Mouse (Mus musculus): ENCODE results near the gene Ccdc80. TPM values are rescaled to one million over a fixed set of nuclear protein-coding genes. Genes with fewer than 3 reads are reported as not detected.

The Ccdc80 gene
- total RNA-seq, 1 experiment: 2.6 TPM

- TF ChIP-seq ZNF384 (IDR thresholded peaks at IDR 0.05; ENCODE audit: low read depth, low read length) (no peak), CHD2 (IDR thresholded peaks at IDR 0.05; ENCODE audit: low read depth, low read length) (no peak), MAFK (IDR thresholded peaks at IDR 0.05; ENCODE audit: insufficient read depth, low read depth, low read length) (no peak), ZC3H11A (IDR thresholded peaks at IDR 0.05; ENCODE audit: borderline replicate concordance, low read depth, low read length) (no peak), HCFC1 (IDR thresholded peaks at IDR 0.05; ENCODE audit: borderline replicate concordance, insufficient read depth, low read length) (no peak)
- Histone ChIP-seq H3K4me1 (ENCODE audit: control insufficient read depth in 2 of 2, insufficient read depth in 2 of 2, low read length in 2 of 2, poor library complexity in 1 of 2) (no peaks in the 10 kb centered on the region), H3K36me3 (ENCODE audit: control insufficient read depth, insufficient read depth, low read length, poor library complexity, severe bottlenecking) (no peaks in the 10 kb centered on the region), H3K9ac (ENCODE audit: insufficient read depth, low read depth, low read length, poor library complexity, severe bottlenecking) (no peak overlapping the region), H3K9me3 (ENCODE audit: control insufficient read depth, insufficient read depth, low read depth, low read length) (no peaks in the 10 kb centered on the region), H3K4me3 (ENCODE audit: insufficient read depth in 1 of 2, low read depth in 1 of 2, low read length in 2 of 2, poor library complexity in 1 of 2, severe bottlenecking in 1 of 2) (no peak overlapping the region), H3K27ac (ENCODE audit: insufficient read depth, low read depth, low read length, poor library complexity, severe bottlenecking) (no peak overlapping the region)
- in situ Hi-C loops (cut with MboI; ENCODE audit: low sequenced_read_pairs in 2 of 2, unreplicated experiment in 2 of 2): no loop called here
- no peak for DNase-seq (ENCODE audit: low read depth, low spot score)
Observed at GRCm38 (mm10) chr16:45124230-45125203, 31.3 kb downstream of the Ccdc80 start.

DNA sequence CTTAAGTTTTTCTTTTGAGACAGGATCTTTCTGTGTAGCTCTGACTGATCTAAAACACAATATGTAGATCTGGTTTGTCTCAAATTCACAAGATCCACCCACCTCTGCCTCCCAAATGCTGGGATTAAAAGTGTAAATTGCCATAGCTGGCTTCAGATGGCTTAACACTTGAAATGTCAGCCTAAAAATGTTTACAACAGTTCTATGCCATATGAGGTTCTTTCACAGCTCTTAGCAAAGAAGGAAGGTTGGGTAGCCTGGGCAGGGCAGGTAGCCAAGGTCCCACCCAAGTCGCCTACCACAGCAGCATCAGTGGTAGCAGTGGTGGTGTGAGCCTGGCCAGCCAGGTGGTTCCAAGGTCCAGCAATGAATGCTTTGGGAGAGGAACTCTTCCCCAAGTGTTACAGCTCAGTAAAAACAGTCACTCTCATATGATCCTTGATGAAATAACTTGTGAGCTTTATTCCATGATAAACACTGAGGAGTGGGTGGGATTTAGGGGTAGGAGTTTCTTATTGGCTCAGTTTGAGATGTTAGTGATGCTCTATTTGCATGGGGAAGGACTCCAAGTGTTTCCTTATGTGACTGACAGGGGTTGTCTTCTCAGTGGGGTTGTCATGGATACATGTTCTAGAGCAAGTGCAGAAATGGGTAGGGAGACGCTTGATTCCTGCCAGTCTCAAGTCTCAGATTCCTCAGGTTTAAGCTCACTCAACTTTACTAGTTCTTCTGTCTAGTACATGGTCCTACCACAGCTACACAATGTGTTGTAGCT, 34.9 kb downstream of the Ccdc80 start:
- Histone ChIP-seq H3K36me3 (ENCODE audit: control insufficient read depth, insufficient read depth, low read length, poor library complexity, severe bottlenecking) (no peaks in the 10 kb centered on the region), H3K4me3 (ENCODE audit: insufficient read depth in 1 of 2, low read depth in 1 of 2, low read length in 2 of 2, poor library complexity in 1 of 2, severe bottlenecking in 1 of 2) (no peak overlapping the region), H3K9me3 (ENCODE audit: control insufficient read depth, insufficient read depth, low read depth, low read length) (no peaks in the 10 kb centered on the region), H3K4me1 (ENCODE audit: control insufficient read depth in 2 of 2, insufficient read depth in 2 of 2, low read length in 2 of 2, poor library complexity in 1 of 2) (no peaks in the 10 kb centered on the region), H3K9ac (ENCODE audit: insufficient read depth, low read depth, low read length, poor library complexity, severe bottlenecking) (no peak overlapping the region), H3K27ac (ENCODE audit: insufficient read depth, low read depth, low read length, poor library complexity, severe bottlenecking) (no peak overlapping the region)
- no peak for TF ChIP-seq ZC3H11A (IDR thresholded peaks at IDR 0.05; ENCODE audit: borderline replicate concordance, low read depth, low read length)
- TF ChIP-seq CHD2 (IDR thresholded peaks at IDR 0.05; ENCODE audit: low read depth, low read length): no peak
- TF ChIP-seq HCFC1 (IDR thresholded peaks at IDR 0.05; ENCODE audit: borderline replicate concordance, insufficient read depth, low read length): no peak
- no peak for TF ChIP-seq MAFK (IDR thresholded peaks at IDR 0.05; ENCODE audit: insufficient read depth, low read depth, low read length)
- TF ChIP-seq ZNF384 (IDR thresholded peaks at IDR 0.05; ENCODE audit: low read depth, low read length): no peak
- in situ Hi-C loops (cut with MboI; ENCODE audit: low sequenced_read_pairs in 2 of 2, unreplicated experiment in 2 of 2): no loop called here
- no peak for DNase-seq (ENCODE audit: low read depth, low spot score)

- Histone ChIP-seq H3K27ac (ENCODE audit: insufficient read depth, low read depth, low read length, poor library complexity, severe bottlenecking) (no peak overlapping the region), H3K36me3 (ENCODE audit: control insufficient read depth, insufficient read depth, low read length, poor library complexity, severe bottlenecking) (no peaks in the 10 kb centered on the region; the same call in 1 of the 2 replicates), H3K9me3 (ENCODE audit: control insufficient read depth, insufficient read depth, low read depth, low read length) (no peaks in the 10 kb centered on the region), H3K4me3 (ENCODE audit: insufficient read depth in 1 of 2, low read depth in 1 of 2, low read length in 2 of 2, poor library complexity in 1 of 2, severe bottlenecking in 1 of 2) (no peak overlapping the region), H3K4me1 (ENCODE audit: control insufficient read depth in 2 of 2, insufficient read depth in 2 of 2, low read length in 2 of 2, poor library complexity in 1 of 2) (no peaks in the 10 kb centered on the region), H3K9ac (ENCODE audit: insufficient read depth, low read depth, low read length, poor library complexity, severe bottlenecking) (no peak overlapping the region)
- in situ Hi-C loops (cut with MboI; ENCODE audit: low sequenced_read_pairs in 2 of 2, unreplicated experiment in 2 of 2): no loop called here
- TF ChIP-seq CHD2 (IDR thresholded peaks at IDR 0.05; ENCODE audit: low read depth, low read length): no peak
- TF ChIP-seq MAFK (IDR thresholded peaks at IDR 0.05; ENCODE audit: insufficient read depth, low read depth, low read length): no peak
- TF ChIP-seq ZNF384 (IDR thresholded peaks at IDR 0.05; ENCODE audit: low read depth, low read length): no peak
- no peak for TF ChIP-seq HCFC1 (IDR thresholded peaks at IDR 0.05; ENCODE audit: borderline replicate concordance, insufficient read depth, low read length)
- no peak for TF ChIP-seq ZC3H11A (IDR thresholded peaks at IDR 0.05; ENCODE audit: borderline replicate concordance, low read depth, low read length)
- no peak for DNase-seq (ENCODE audit: low read depth, low spot score)
Observed at GRCm38 (mm10) chr16:45141711-45142110, 48.5 kb downstream of the Ccdc80 start.

DNA sequence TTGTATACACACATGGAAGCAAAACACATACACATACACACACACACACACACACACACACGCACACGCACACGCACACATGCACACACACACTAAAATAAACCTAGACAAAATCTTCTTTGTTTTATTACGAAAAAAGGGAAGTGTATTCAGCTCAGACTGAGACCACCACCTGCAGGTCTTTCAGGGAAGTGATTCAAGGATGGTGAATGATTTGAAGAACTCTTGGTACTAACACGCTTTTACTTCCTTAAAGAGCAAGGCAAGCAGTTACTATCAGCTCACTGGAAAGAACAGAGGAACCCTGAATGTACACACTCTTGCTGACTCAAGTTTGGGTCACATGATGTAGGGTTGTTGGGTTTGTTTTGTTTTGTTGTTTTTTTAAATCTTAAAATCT, 49.4 kb downstream of the Ccdc80 start:
- Histone ChIP-seq H3K36me3 (ENCODE audit: control insufficient read depth, insufficient read depth, low read length, poor library complexity, severe bottlenecking) (no peaks in the 10 kb centered on the region; the same call in 1 of the 2 replicates), H3K9me3 (ENCODE audit: control insufficient read depth, insufficient read depth, low read depth, low read length) (no peaks in the 10 kb centered on the region), H3K27ac (ENCODE audit: insufficient read depth, low read depth, low read length, poor library complexity, severe bottlenecking) (no peak overlapping the region), H3K4me3 (ENCODE audit: insufficient read depth in 1 of 2, low read depth in 1 of 2, low read length in 2 of 2, poor library complexity in 1 of 2, severe bottlenecking in 1 of 2) (no peak overlapping the region), H3K9ac (ENCODE audit: insufficient read depth, low read depth, low read length, poor library complexity, severe bottlenecking) (no peak overlapping the region), H3K4me1 (ENCODE audit: control insufficient read depth in 2 of 2, insufficient read depth in 2 of 2, low read length in 2 of 2, poor library complexity in 1 of 2) (no peaks in the 10 kb centered on the region)
- no peak for TF ChIP-seq CHD2 (IDR thresholded peaks at IDR 0.05; ENCODE audit: low read depth, low read length)
- no peak for TF ChIP-seq ZC3H11A (IDR thresholded peaks at IDR 0.05; ENCODE audit: borderline replicate concordance, low read depth, low read length)
- TF ChIP-seq ZNF384 (IDR thresholded peaks at IDR 0.05; ENCODE audit: low read depth, low read length): no peak
- no peak for TF ChIP-seq MAFK (IDR thresholded peaks at IDR 0.05; ENCODE audit: insufficient read depth, low read depth, low read length)
- no peak for TF ChIP-seq HCFC1 (IDR thresholded peaks at IDR 0.05; ENCODE audit: borderline replicate concordance, insufficient read depth, low read length)
- in situ Hi-C loops (cut with MboI; ENCODE audit: low sequenced_read_pairs in 2 of 2, unreplicated experiment in 2 of 2): no loop called here
- no peak for DNase-seq (ENCODE audit: low read depth, low spot score)

All from ES-E14 (cell line).